Mouse (Mus musculus) liver, postnatal 0 days (tissue): Measurements from ENCODE around the gene Dph5.

Experiments used
- CTCF ChIP-seq: sonication (generic); IDR thresholded peaks from 2 replicates; pipeline ENCODE4 v1.5.1; 2016; ENCODE audit warnings: antibody characterized with exemption, low read depth
- EP300 ChIP-seq: IDR thresholded peaks from 2 replicates; pipeline ENCODE4 v1.6.1; 2016; ENCODE audit warnings: antibody characterized with exemption, low read depth, mild to moderate bottlenecking

DNA sequence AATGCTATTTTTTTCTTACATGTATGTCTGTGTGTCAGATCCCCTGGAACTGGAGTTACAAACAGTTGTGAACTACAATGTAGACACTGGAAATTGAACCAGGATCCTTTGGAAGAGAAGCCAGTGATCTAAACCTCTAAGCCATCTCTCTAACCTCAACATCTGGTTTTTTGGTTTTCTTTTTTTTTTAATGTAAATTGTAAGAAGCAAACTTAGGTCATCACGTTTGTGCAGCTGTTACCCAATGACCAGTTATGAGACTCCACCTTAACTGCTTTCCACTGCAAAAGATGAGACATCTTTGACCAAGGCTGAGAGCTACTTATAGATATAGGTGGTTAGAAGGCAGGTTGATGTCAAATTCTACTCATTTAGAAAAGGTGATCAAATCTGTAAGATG lies 19.7 kb upstream of the Dph5 start:
- no peak for TF ChIP-seq CTCF
- no peak for TF ChIP-seq EP300
